Mouse (Mus musculus): ENCODE data around the gene Phactr1. TPM values are rescaled to one million over a fixed set of nuclear protein-coding genes. Genes with fewer than 3 reads are reported as not detected.

Gene Phactr1
- polyA plus RNA-seq, 1 experiment from 2014 or later: 7.9 TPM

DNA sequence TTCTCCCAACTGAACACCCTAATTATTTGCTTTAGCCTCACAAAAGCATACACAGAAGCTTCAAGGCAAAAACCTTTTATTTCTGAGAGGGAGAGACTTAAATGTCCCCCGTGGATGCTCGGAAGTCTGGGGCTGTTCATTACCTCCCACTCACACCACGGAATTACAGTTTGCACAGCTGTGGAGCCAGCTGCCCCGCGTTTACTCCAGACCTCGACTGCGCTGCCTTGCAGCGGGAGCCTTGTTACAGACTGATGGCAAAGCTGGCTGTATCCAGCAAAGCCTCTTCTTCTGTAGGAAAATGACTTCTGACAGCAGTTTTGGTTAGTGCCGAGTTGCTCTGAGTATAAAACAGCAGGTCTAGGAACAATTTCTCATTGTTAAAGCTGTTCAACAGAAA, 39.0 kb downstream of the Phactr1 start:
- H3K27me3 ChIP-seq (replicated peaks): no peaks in the 10 kb centered on the region
- H3K9ac ChIP-seq: no peak overlapping the region
- no peak for ATAC-seq (ENCODE audit: insufficient read depth, low FRiP score, low read depth)
- H3K4me2 ChIP-seq: no peak overlapping the region
- H3K4me3 ChIP-seq (replicated peaks): no peak overlapping the region
- WGBS: 22% methylated on average over 9 of the region's 9 CpGs
- no peaks in the 10 kb centered on the region for H3K4me1 ChIP-seq
- H3K36me3 ChIP-seq: no peaks in the 10 kb centered on the region
- no peak overlapping the region for H3K27ac ChIP-seq
- no peaks in the 10 kb centered on the region for H3K9me3 ChIP-seq

DNA sequence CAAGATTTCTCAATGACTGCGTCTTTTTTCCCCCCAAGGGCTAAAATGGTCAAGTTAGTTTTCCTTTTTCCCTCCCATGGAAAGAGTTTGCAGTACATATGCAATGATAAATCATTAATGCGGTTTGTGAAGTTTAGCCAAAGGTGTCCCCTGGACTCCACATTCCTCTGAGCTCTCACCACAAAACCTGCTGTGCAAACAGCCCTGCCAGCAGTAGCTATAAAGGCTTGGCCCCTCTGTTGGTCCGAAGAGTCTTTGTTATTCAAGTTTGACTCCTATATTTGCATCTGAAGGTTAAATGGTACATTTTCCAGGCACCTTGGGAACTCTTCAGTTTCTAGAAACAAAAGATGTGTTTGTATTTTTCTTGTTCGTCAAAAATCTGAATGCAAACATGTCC, 39.7 kb downstream of the Phactr1 start:
- no peak for ATAC-seq (ENCODE audit: insufficient read depth, low FRiP score, low read depth)
- WGBS: 38% methylated on average over 4 of the region's 4 CpGs
- Histone ChIP-seq H3K9ac (no peak overlapping the region), H3K4me1 (no peaks in the 10 kb centered on the region), H3K27me3 (replicated peaks) (no peaks in the 10 kb centered on the region), H3K27ac (no peak overlapping the region), H3K9me3 (no peaks in the 10 kb centered on the region), H3K4me3 (replicated peaks) (no peak overlapping the region), H3K36me3 (no peaks in the 10 kb centered on the region), H3K4me2 (no peak overlapping the region)

DNA sequence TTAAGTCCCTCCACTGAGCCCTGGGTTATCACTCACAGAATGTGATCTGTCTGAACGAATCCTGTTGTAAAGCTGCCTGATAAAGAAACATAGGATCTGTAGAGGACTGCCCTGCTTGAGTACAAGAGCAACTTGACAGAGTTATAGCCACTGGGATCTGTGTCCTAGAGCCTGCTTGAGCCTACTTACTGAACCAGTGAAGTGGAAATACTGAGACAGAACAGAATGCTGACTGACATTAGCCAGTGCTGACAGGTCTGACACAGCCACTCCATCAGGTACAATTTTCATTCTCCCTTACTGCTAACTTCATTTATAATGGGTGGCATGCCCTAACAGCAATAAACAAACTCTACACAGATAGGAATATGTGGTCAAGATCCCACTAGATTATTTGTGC, 40.2 kb downstream of the Phactr1 start:
- H3K9ac ChIP-seq: no peak overlapping the region
- no peak overlapping the region for H3K27ac ChIP-seq

DNA sequence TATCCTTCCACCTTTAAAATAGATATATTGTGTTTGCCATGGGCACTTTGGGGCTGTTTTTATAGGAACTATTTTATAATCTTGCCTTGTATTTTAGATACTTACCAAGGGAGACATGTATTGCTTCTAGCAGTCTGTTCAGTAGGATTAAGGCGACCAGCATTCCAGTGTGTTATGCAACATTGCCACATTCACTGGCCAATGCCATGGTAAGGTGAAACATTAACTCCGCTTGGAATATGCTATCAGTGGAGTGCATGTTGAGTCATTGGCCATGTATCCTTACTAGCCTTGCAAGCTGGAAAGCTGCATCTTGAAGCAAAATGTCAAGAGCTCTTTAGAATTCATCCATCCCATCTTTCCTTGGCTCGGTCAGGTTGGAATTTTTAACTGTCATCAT, 43.6 kb downstream of the Phactr1 start:
- Histone ChIP-seq H3K4me2 (no peak overlapping the region), H3K4me3 (replicated peaks) (no peak overlapping the region), H3K27me3 (replicated peaks) (no peaks in the 10 kb centered on the region), H3K4me1 (no peaks in the 10 kb centered on the region), H3K9ac (no peak overlapping the region), H3K9me3 (no peaks in the 10 kb centered on the region), H3K27ac (no peak overlapping the region), H3K36me3 (no peaks in the 10 kb centered on the region)
- 81% methylated on average over 3 of the region's 3 CpGs for WGBS
- no peak for ATAC-seq (ENCODE audit: insufficient read depth, low FRiP score, low read depth)

More for the DNA sequence above, 40.2 kb downstream of the Phactr1 start:
- H3K4me2 ChIP-seq: no peak overlapping the region
- H3K36me3 ChIP-seq: no peaks in the 10 kb centered on the region
- no peak for ATAC-seq (ENCODE audit: insufficient read depth, low FRiP score, low read depth)
- H3K27me3 ChIP-seq (replicated peaks): no peaks in the 10 kb centered on the region
- H3K4me1 ChIP-seq: no peaks in the 10 kb centered on the region
- H3K9me3 ChIP-seq: no peaks in the 10 kb centered on the region
- 11% methylated on average over 1 of the region's 1 CpGs for WGBS
- H3K4me3 ChIP-seq (replicated peaks): no peak overlapping the region

DNA sequence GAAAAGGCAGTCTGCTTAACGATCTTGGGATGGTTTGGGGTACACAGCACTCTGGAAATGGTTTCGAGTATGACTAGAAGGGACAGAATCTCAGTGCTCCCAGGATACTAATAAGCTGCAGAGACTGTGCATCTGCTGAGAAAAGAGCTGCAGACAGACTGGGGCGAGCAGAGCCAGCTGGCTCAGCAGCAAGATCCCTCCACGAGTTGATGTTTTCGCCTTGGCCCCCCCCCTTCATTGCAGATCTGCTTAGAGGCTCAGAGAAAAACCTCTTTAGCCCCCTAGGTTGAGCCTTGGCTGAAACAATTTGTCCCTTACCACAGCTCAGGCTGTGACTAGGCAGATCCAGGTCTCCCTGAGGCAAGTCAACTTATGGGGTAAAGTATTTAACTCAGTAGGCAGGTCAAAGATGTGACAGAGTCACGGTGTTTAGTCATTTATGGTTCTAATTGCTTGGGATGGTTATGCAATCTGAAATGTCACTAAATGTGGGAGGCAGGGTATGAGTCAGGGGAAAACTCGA, 45.3 kb downstream of the Phactr1 start:
- Histone ChIP-seq H3K4me2 (no peak overlapping the region), H3K36me3 (no peaks in the 10 kb centered on the region), H3K27ac (no peak overlapping the region), H3K4me1 (no peaks in the 10 kb centered on the region), H3K9me3 (no peaks in the 10 kb centered on the region), H3K27me3 (replicated peaks) (no peaks in the 10 kb centered on the region), H3K4me3 (replicated peaks) (no peak overlapping the region), H3K9ac (no peak overlapping the region)
- ATAC-seq (ENCODE audit: insufficient read depth, low FRiP score, low read depth): no peak
- WGBS: 73% methylated on average over 7 of the region's 7 CpGs

DNA sequence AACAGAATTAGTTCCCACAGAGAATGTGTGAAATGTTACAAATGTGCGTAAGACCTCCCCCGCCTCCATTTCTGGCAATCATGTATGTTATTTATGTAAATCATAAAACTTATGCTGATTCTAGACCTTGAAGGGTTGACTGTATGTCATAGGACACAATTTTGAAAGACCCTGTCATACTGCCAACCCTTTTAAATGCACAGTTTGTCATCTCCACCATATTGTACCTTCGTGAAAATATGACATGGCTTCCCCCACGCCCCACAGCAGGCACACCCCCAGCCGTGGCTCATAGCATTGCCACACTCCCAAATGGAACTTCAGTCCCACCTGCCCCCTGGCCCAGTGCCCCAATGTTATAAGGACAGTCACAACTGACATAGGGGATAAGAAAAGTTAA, 57.1 kb downstream of the Phactr1 start:
- 86% methylated on average over 5 of the region's 5 CpGs for WGBS
- Histone ChIP-seq H3K27ac (no peak overlapping the region), H3K4me3 (replicated peaks) (no peak overlapping the region), H3K36me3 (no peaks in the 10 kb centered on the region), H3K4me1 (no peaks in the 10 kb centered on the region), H3K27me3 (replicated peaks) (no peaks in the 10 kb centered on the region), H3K4me2 (no peak overlapping the region), H3K9me3 (no peaks in the 10 kb centered on the region), H3K9ac (no peak overlapping the region)
- no peak for ATAC-seq (ENCODE audit: insufficient read depth, low FRiP score, low read depth)

DNA sequence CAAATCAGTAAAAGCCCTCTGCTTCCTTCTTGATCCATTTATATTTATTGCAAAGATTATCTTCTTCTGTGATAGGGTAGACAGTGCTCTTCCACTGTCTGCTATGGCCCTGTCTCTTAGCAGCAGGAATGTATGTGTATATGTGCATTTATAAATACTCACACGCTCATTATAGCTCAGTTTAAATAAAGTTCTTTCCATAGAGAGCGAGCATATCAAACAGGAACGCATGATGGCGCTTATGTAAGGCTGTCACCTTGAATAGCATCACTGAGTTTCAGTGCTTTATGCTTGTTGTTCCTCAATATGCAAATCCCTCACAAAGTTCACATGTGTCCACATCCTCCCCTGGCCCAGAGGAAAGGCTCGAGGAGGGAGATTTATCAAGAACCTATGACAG, 57.7 kb downstream of the Phactr1 start:
- ATAC-seq (ENCODE audit: insufficient read depth, low FRiP score, low read depth): no peak
- 76% methylated on average over 5 of the region's 5 CpGs for WGBS
- Histone ChIP-seq H3K9me3 (no peaks in the 10 kb centered on the region), H3K4me1 (no peaks in the 10 kb centered on the region), H3K4me2 (no peak overlapping the region), H3K27me3 (replicated peaks) (no peaks in the 10 kb centered on the region), H3K9ac (no peak overlapping the region), H3K27ac (no peak overlapping the region), H3K4me3 (replicated peaks) (no peak overlapping the region), H3K36me3 (no peaks in the 10 kb centered on the region)

DNA sequence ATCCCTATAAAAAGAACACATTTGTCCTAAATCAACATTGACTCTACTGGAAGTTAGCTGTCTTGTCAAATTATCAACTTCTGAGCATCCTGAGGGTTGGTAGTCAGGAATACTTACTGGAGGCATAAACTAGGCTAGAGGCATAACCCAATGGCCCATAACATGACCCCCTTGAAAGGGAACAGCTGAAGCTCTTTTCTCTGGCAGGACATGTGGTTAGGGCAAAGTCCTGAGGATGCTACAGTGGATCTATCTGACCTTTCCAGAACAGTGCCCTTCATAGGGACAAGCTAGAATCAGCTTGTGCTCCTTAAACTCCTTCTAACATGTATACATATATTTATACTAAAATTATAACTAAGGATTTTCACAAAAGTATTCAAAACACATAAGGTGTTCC, 61.8 kb downstream of the Phactr1 start:
- Histone ChIP-seq H3K9ac (no peak overlapping the region), H3K4me2 (no peak overlapping the region), H3K27me3 (replicated peaks) (no peaks in the 10 kb centered on the region), H3K4me1 (no peaks in the 10 kb centered on the region), H3K27ac (no peak overlapping the region), H3K4me3 (replicated peaks) (no peak overlapping the region), H3K36me3 (no peaks in the 10 kb centered on the region), H3K9me3 (no peaks in the 10 kb centered on the region)
- no peak for ATAC-seq (ENCODE audit: insufficient read depth, low FRiP score, low read depth)

DNA sequence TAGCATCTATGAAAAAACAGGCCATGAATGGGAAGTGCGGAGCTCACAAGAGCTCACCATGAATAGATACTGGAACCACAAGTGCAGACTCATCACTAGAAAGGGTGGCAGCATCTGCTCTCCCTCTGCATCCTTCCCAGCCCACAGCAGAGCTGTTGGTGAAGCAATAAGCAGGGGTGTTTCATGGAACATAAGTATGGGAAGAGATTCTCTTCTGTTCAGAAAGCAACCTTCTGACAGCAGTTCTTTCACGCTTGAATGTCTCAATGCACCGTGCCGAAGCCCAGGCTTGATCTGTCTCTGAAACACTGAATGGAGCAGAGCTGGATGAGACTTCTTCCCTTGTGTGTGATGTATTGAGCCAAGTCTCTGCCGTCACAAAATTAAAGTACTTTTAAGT, 64.0 kb downstream of the Phactr1 start:
- ATAC-seq (ENCODE audit: insufficient read depth, low FRiP score, low read depth): no peak
- no peaks in the 10 kb centered on the region for H3K36me3 ChIP-seq
- no peak overlapping the region for H3K4me2 ChIP-seq

DNA sequence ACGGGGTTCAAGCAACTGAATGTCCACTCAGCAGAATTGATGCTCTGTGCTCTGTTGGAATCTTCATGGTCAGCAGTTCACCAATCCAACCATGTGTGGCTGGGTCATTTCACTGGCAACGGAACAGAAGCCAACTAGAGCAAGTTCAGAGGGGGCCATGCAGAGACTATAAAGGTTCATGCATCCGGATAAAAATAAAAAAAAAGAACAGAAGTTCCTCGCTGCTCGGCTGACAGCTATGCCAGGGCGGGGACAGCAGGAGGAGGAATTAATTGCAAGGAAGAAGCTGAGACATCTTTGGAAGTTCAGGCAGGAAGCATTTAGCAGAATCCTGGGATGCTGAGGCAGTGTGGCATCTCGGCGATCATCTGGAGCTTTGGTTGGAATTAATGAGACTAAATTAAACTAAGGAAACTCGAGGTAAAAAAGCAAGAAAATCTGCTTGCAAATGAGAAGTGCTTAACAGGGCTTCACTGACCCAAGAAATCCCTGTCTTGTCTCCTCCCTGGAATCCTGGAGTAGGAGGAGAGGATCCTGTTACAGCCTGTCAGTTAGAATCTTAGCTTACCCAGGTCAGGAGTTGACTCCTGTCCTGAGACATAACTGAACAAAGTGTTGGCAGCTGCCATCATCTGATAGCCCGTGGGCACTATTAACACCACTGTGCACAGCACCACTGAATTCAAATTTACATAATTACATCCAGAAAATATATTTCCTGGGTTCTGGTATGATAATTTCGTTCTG, 77.4 kb downstream of the Phactr1 start:
- H3K36me3 ChIP-seq: no peaks in the 10 kb centered on the region
- H3K9me3 ChIP-seq: no peaks in the 10 kb centered on the region
- ATAC-seq (ENCODE audit: insufficient read depth, low FRiP score, low read depth): no peak
- 49% methylated on average over 11 of the region's 11 CpGs for WGBS
- H3K9ac ChIP-seq: no peak overlapping the region
- H3K27me3 ChIP-seq (replicated peaks): no peaks in the 10 kb centered on the region
- H3K27ac ChIP-seq: no peak overlapping the region
- H3K4me1 ChIP-seq: no peaks in the 10 kb centered on the region
- no peak overlapping the region for H3K4me2 ChIP-seq
- H3K4me3 ChIP-seq (replicated peaks): no peak overlapping the region

More for the DNA sequence above, 64.0 kb downstream of the Phactr1 start:
- H3K9me3 ChIP-seq: no peaks in the 10 kb centered on the region
- no peaks in the 10 kb centered on the region for H3K27me3 ChIP-seq (replicated peaks)
- H3K27ac ChIP-seq: no peak overlapping the region
- H3K4me1 ChIP-seq: no peaks in the 10 kb centered on the region
- WGBS: 79% methylated on average over 5 of the region's 5 CpGs
- no peak overlapping the region for H3K9ac ChIP-seq
- no peak overlapping the region for H3K4me3 ChIP-seq (replicated peaks)

DNA sequence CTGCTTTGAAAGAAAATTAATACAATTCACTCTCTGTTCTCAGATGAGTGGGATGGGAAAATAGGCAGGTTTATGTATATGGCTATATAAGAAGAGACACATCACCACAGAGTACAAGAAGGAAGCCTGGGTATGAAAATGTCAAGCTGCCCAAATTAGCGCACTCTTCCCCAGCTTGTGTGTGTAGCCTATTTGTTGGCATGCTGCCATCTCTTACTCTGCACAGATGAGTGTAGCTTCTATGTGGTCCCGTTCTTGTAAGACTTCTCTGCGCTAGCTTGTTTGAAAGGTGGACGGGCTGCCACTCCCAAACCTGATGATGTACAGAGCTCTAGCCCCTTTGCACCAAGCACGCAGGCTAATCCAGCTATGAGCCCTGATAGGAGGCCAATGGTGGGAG, 78.7 kb downstream of the Phactr1 start:
- H3K4me1 ChIP-seq: no peaks in the 10 kb centered on the region
- H3K36me3 ChIP-seq: no peaks in the 10 kb centered on the region
- no peak overlapping the region for H3K4me3 ChIP-seq (replicated peaks)
- no peaks in the 10 kb centered on the region for H3K9me3 ChIP-seq
- no peak overlapping the region for H3K9ac ChIP-seq
- WGBS: 55% methylated on average over 5 of the region's 5 CpGs
- ATAC-seq (ENCODE audit: insufficient read depth, low FRiP score, low read depth): no peak
- H3K27me3 ChIP-seq (replicated peaks): no peaks in the 10 kb centered on the region
- H3K4me2 ChIP-seq: no peak overlapping the region
- no peak overlapping the region for H3K27ac ChIP-seq

DNA sequence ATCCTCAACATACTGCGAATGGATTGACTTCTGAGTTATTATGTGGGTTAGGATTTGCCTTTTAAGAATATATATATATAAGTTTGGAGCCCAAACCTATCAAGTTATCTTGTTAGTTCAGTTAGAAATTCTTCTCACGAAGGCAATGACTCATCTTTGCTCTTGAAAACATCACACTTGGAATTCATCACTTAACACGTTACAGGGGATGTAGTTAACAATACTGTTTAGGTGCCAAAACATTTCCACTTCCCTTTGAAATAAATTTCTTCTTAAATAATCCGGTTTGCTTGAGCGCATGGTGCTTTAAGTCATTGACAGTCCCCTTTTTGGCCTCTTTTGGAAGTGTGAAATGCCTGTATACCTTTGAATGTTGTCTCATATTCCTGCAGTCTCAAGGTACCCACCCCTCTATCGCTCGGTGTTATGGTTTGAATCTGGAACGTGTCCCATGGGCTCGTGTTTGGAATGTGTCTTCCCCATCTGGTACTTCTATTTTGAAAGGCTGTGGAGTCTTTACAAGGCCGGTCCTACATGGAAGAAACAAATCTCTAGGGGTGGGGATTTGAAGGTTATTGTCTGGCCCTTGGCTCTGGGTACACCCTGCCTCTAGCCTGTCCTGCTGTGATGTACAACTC, 80.6 kb downstream of the Phactr1 start:
- Histone ChIP-seq H3K4me3 (replicated peaks) (no peak overlapping the region), H3K9me3 (no peaks in the 10 kb centered on the region), H3K27ac (no peak overlapping the region), H3K4me2 (no peak overlapping the region), H3K9ac (no peak overlapping the region), H3K27me3 (replicated peaks) (no peaks in the 10 kb centered on the region), H3K36me3 (no peaks in the 10 kb centered on the region), H3K4me1 (no peaks in the 10 kb centered on the region)
- WGBS: 76% methylated on average over 10 of the region's 10 CpGs
- no peak for ATAC-seq (ENCODE audit: insufficient read depth, low FRiP score, low read depth)

Data from stomach, embryonic 15.5 days (tissue).